Comparison of ENCODE assay signal across 10 mouse cellular contexts in genomic region chr1:176223196-176223595, GRCm38 (mm10). TPM values are rescaled to one million over a fixed set of nuclear protein-coding genes. Genes with fewer than 3 reads are reported as not detected.
A peak's percentile ranks its signal among the peaks of the same experiment; 100 is the strongest.
DNase-seq lines count a peak whose midpoint lies in the region; ATAC-seq and TF ChIP-seq lines count a peak whose summit lies in the region.
"Had no signal": no experiment of that assay in that cellular context is flagged by ENCODE, and none has a peak within 500 bp of the region (broad histone marks: within the 10 kb centered on the region; RNA-seq: fewer than 3 reads in every experiment).

No protein-coding gene starts in this region.

- H3K4me3 ChIP-seq in megakaryocyte, embryonic 14.5 days (replicated peaks), result peak overlapping the region; percentile 26
- no peak overlapping the region for H3K4me3 ChIP-seq in midbrain, embryonic 16.5 days (ENCODE audit: low read depth, low read length)
- no peak overlapping the region for H3K4me3 ChIP-seq in stomach, postnatal 0 days (ENCODE audit: low read depth, low read length)

- TF ChIP-seq EP300 in stomach, postnatal 0 days (optimal IDR thresholded peaks at IDR 0.05), result no peak

- H3K36me3 ChIP-seq in megakaryocyte, embryonic 14.5 days (replicated peaks; ENCODE audit: low read length), result no peaks in the 10 kb centered on the region
- no peaks in the 10 kb centered on the region for H3K36me3 ChIP-seq in midbrain, embryonic 16.5 days (ENCODE audit: control insufficient read depth, insufficient read depth, low read length)
- no peaks in the 10 kb centered on the region for H3K36me3 ChIP-seq in stomach, postnatal 0 days (ENCODE audit: control insufficient read depth, insufficient read depth, low read length)
- H3K36me3 ChIP-seq: G1E had no signal

- ATAC-seq in megakaryocyte, adult 5-6 weeks (ENCODE audit: poor library complexity, severe bottlenecking), result no peak
- ATAC-seq in common myeloid progenitor, adult 5-6 weeks (replicated peaks; ENCODE audit: low read depth, poor library complexity, severe bottlenecking), result peak; percentile 94
- ATAC-seq in midbrain, embryonic 16.5 days, result peak; percentile 62; the same call in 1 of the 2 replicates
- no peak for ATAC-seq in stomach, postnatal 0 days (ENCODE audit: low FRiP score, low TSS enrichment)

- intact Hi-C loops in gastrocnemius, postnatal 14 days (cut with DNase I; ENCODE audit: low total_unique reads), result loop anchor here (5.0 kb wide), 1 partner anchor 474 kb away; no protein-coding TSS in a partner anchor
- intact Hi-C loops in left cerebral cortex, postnatal 36 days (cut with DNase I), result loop anchor here (1.0 to 10.0 kb wide), 2 partner anchors 476 to 642 kb away; no protein-coding TSS in a partner anchor

- TF ChIP-seq CTCF in stomach, postnatal 0 days (IDR thresholded peaks at IDR 0.05; ENCODE audit: low read depth), result peak; percentile 92

- no peak overlapping the region for H3K9ac ChIP-seq in midbrain, embryonic 16.5 days (ENCODE audit: low read depth, low read length)
- H3K9ac ChIP-seq in stomach, postnatal 0 days (ENCODE audit: low read length), result no peak overlapping the region

- 6% methylated on average over 12 of the region's 12 CpGs for WGBS in midbrain, embryonic 16.5 days
- 5% methylated on average over 12 of the region's 12 CpGs for WGBS in stomach, postnatal 0 days

- DNase-seq in gastrocnemius, postnatal 14 days, result peak; percentile 70
- DNase-seq in kidney, adult 18-20 months, result peak; percentile 69
- peak; percentile 57 to 71 for DNase-seq in left cerebral cortex, postnatal 36 days (ENCODE audit: low spot score in 2 of 2)
- DNase-seq in stomach, postnatal 0 days (ENCODE audit: low spot score), result peak; percentile 61

- no peaks in the 10 kb centered on the region for H3K27me3 ChIP-seq in megakaryocyte, embryonic 14.5 days (replicated peaks)
- no peaks in the 10 kb centered on the region for H3K27me3 ChIP-seq in midbrain, embryonic 16.5 days (ENCODE audit: control insufficient read depth, insufficient read depth, low read depth, low read length)
- H3K27me3 ChIP-seq in stomach, postnatal 0 days (ENCODE audit: control insufficient read depth, insufficient read depth, low read length), result no peaks in the 10 kb centered on the region

- H3K9me3 ChIP-seq in megakaryocyte, embryonic 14.5 days, result no peaks in the 10 kb centered on the region
- no peaks in the 10 kb centered on the region for H3K9me3 ChIP-seq in midbrain, embryonic 16.5 days (replicated peaks; ENCODE audit: control insufficient read depth, low read length, poor library complexity, severe bottlenecking)
- H3K9me3 ChIP-seq in stomach, postnatal 0 days (ENCODE audit: control insufficient read depth, low read length), result no peaks in the 10 kb centered on the region

- H3K4me1 ChIP-seq in megakaryocyte, embryonic 14.5 days, result 0 out of 2 replicates have a peak, but pooled peaks cover 4% of the 10 kb centered on the region
- H3K4me1 ChIP-seq in midbrain, embryonic 16.5 days (ENCODE audit: control insufficient read depth, insufficient read depth, low read length), result no peaks in the 10 kb centered on the region
- H3K4me1 ChIP-seq in stomach, postnatal 0 days (replicated peaks; ENCODE audit: control insufficient read depth, insufficient read depth), result no peaks in the 10 kb centered on the region

- no peak overlapping the region for H3K4me2 ChIP-seq in midbrain, embryonic 16.5 days (ENCODE audit: low read length)
- H3K4me2 ChIP-seq in stomach, postnatal 0 days (replicated peaks; ENCODE audit: low read depth), result 0 out of 2 replicates have a peak overlapping the region, but pooled peaks have one; percentile 3

- no peak overlapping the region for H3K27ac ChIP-seq in midbrain, embryonic 16.5 days (ENCODE audit: low read length)
- no peak overlapping the region for H3K27ac ChIP-seq in stomach, postnatal 0 days (replicated peaks)

RNA-seq across cellular contexts. Expression of gene Pld5, which starts 51.9 kb away (rescaled TPM):
- not detected in 2 replicates for polyA plus RNA-seq in megakaryocyte, embryonic 14.5 days (2012; ENCODE audit: insufficient read depth, low replicate concordance)
- not detected in 2 replicates for total RNA-seq in megakaryocyte, adult 5-6 weeks (2015)
- total RNA-seq in megakaryocyte, adult 5-6 weeks (2017), result not detected in 2 replicates
- total RNA-seq in common myeloid progenitor, adult 5-6 weeks (2017), result not detected in 2 replicates
- 1 to 10 TPM; 2.1 to 3.6 TPM for total RNA-seq in gastrocnemius, postnatal 14 days (2021)
- 10 to 100 TPM in 1 of 2 experiments, 1 to 10 TPM in 1; 9.9 to 11.3 TPM for total RNA-seq in left cerebral cortex, postnatal 36 days (2021)
- polyA plus RNA-seq in midbrain, embryonic 16.5 days (2015; fragmentation: Nextera tagmentation; extraction: Ambion mirVana), result 5.0 TPM in 2 replicates
- polyA plus RNA-seq in stomach, postnatal 0 days (2015; fragmentation: Nextera tagmentation; extraction: Ambion mirVana), result 0.13 and 0.17 TPM in 2 replicates
- polyA plus RNA-seq: G1E; spleen, adult 2 months had no signal

Comparison
In these comparisons a context has a peak if more than half of its experiments do, and no peak if none do; other contexts are left out.
1. ATAC-seq: peak in common myeloid progenitor, adult 5-6 weeks (single experiment) and midbrain, embryonic 16.5 days (single experiment); none in megakaryocyte, adult 5-6 weeks (single experiment) and stomach, postnatal 0 days (single experiment).
2. Peak in every context shown above with its lines, with median percentiles within 50 percentile points of each other: DNase-seq.